Mouse (Mus musculus) erythroblast, embryonic 14.5 days (primary cell): Measurements from ENCODE around the gene Abhd12b. TPM values are rescaled to one million over a fixed set of nuclear protein-coding genes. Genes with fewer than 3 reads are reported as not detected.
"Not testable (repeated sequence)": the region's sequence is repeated elsewhere in the genome, so short reads cannot be mapped to it uniquely, and the experiment has no call there.

ENCODE experiments used
- H3K27me3 ChIP-seq: 2 replicates; pipeline ENCODE4 v1.6.1; 2012; ENCODE audit warnings: inconsistent platforms; ENCODE audit not compliant: control insufficient read depth
- H3K36me3 ChIP-seq: 2 replicates; pipeline ENCODE4 v1.6.1; 2012; ENCODE audit warnings: mild to moderate bottlenecking, inconsistent platforms; ENCODE audit not compliant: control insufficient read depth
- H3K4me1 ChIP-seq: 2 replicates; pipeline ENCODE4 v1.6.1; 2012; ENCODE audit warnings: inconsistent platforms; ENCODE audit not compliant: control insufficient read depth
- H3K4me3 ChIP-seq: replicated peaks from 2 replicates; pipeline ENCODE3; 2012; ENCODE audit warnings: moderate library complexity, mild to moderate bottlenecking, inconsistent platforms
- H3K9me3 ChIP-seq: 2 replicates; pipeline ENCODE4 v1.6.1; 2012; ENCODE audit warnings: low read length, inconsistent platforms, mixed read lengths; ENCODE audit not compliant: control insufficient read depth
- GATA1 ChIP-seq: IDR thresholded peaks from 2 replicates; pipeline ENCODE4 v1.6.1; 2012; ENCODE audit warnings: low read length, inconsistent platforms, mixed read lengths
- TAL1 ChIP-seq: IDR thresholded peaks from 3 replicates; pipeline ENCODE4 v1.6.1; 2012; ENCODE audit warnings: low read length, inconsistent platforms, mixed read lengths
- polyA plus RNA-seq: library from polyadenylated mRNA; stranded (reverse); fragments of >175 nt; gene quantifications from 2 replicates; pipeline ENCODE4 v1.2.3, GENCODE M21; 2012

Gene Abhd12b
- polyA plus RNA-seq, 1 experiment: not detected

DNA sequence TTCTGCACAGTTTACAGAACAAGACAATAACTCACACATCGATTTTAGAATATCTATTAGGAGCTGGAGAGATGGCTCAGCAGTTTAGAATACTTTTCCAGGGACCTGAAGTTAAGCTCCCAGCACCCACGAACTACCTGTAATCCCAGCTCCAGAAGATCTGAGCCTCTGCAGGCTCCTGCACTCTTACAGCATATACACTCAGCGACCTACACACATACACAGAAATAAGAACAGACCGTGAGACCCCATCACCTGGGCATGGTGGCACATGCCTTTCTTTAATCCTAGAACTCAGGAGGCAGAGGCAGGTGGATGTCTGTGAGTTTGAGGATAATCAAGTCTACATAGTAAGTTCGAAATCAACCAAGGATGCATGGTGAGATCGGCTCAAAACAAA, 8.4 kb upstream of the Abhd12b start:
- Histone ChIP-seq H3K4me1 (no peaks in the 10 kb centered on the region; the same call in 1 of the 2 replicates), H3K27me3 (peaks cover 4% of the 10 kb centered on the region)
- TF ChIP-seq GATA1 (no peak), TAL1 (no peak)

DNA sequence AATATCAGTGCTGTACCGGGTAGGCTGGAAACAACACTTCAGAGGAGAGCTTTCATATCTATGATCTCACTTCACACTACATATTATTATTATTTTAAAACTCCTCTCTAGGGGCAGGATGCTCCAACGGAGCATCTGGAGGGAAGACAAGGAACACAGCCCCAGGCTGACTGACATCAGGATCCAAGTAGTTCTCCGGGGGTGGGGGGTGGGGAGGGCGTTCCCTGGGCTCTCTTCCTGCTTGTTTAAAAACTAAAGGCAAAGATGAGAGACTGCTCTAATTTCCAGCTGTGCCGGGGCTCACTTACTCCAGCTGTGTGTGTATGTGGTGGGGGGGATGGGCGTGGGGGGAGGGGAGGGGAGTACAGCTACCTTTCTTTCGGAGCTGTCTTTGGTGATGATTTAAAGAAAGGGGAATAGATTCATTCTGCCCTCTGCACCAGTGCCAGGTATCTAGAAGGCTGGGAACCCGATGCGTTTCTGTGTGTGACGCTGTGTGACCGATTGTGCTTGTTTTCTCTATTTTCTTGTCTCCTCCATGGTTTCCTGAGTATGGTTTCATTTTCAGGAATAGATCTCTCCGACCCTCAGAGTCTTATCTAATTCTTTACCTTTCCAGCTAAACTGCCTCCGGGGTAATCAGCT, 5.8 kb upstream of the Abhd12b start:
- no peaks in the 10 kb centered on the region for H3K9me3 ChIP-seq
- TF ChIP-seq TAL1 (no peak), GATA1 (no peak)
- no peaks in the 10 kb centered on the region for H3K36me3 ChIP-seq
- peaks cover 4% of the 10 kb centered on the region for H3K27me3 ChIP-seq
- no peaks in the 10 kb centered on the region; the same call in 1 of the 2 replicates for H3K4me1 ChIP-seq
- H3K4me3 ChIP-seq: peak overlapping the region; percentile 20

More for the DNA sequence above, 8.4 kb upstream of the Abhd12b start:
- Histone ChIP-seq H3K4me3 (no peak overlapping the region), H3K36me3 (no peaks in the 10 kb centered on the region), H3K9me3 (no peaks in the 10 kb centered on the region)

- Histone ChIP-seq H3K4me1 (no peaks in the 10 kb centered on the region; the same call in 1 of the 2 replicates), H3K4me3 (no peak overlapping the region), H3K9me3 (no peaks in the 10 kb centered on the region), H3K27me3 (peaks cover 4% of the 10 kb centered on the region), H3K36me3 (no peaks in the 10 kb centered on the region)
- TF ChIP-seq GATA1: no peak
These were observed 5.2 kb upstream of the Abhd12b start for GRCm38 (mm10) chr12:70148631-70149265.

DNA sequence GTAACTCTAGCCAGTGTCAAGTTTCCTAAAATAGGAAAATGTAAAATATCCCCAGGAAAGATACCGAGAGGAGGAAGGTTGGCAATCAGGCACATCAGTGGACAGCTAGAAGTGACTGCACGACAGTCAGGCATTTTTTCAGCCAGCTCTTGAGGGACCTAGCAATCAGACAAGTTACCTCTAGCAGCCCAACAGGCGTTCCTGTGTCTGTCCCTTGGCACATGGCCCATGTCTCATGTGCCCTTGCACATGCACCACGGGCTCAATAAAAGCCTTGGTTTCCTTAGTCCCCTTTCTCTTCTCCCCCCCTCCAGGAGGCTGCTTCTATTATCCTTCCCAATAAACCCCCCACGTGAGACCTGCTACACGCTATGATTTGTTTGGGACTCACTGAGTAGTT, 2.3 kb downstream of the Abhd12b start:
- TF ChIP-seq GATA1: no peak
- no peak for TF ChIP-seq TAL1
- Histone ChIP-seq H3K36me3 (no peaks in the 10 kb centered on the region), H3K9me3 (no peaks in the 10 kb centered on the region), H3K4me1 (no peaks in the 10 kb centered on the region), H3K4me3 (no peak overlapping the region), H3K27me3 (no peaks in the 10 kb centered on the region; the same call in 1 of the 2 replicates)

GRCm38 (mm10) chr12:70157292-70158066, 3.5 kb downstream of the Abhd12b start:
- Histone ChIP-seq H3K4me1 (no peaks in the 10 kb centered on the region), H3K9me3 (no peaks in the 10 kb centered on the region), H3K36me3 (no peaks in the 10 kb centered on the region), H3K27me3 (no peaks in the 10 kb centered on the region; the same call in 1 of the 2 replicates), H3K4me3 (no peak overlapping the region)
- TF ChIP-seq GATA1 (no peak), TAL1 (no peak)

DNA sequence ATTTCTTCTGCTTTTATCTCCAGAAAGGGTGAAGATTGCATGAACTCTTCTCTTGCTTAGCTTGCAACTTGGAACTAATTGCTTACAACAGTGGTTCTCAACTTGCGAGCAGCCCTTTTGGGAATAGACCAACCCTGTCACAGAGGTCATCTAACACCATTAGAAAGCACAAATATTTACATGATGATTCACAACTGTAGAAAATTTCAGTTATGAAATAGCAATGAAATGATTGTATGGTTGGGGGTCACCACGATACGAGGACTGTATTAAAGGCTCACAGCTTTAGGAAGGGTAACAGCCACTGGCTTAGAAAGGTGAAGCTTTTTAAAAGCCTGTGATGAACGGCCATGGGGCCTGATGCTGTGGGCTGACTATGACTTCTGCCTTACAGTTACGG, 7.1 kb downstream of the Abhd12b start:
- Histone ChIP-seq H3K4me3 (no peak overlapping the region), H3K4me1 (no peaks in the 10 kb centered on the region), H3K9me3 (no peaks in the 10 kb centered on the region), H3K27me3 (no peaks in the 10 kb centered on the region), H3K36me3 (no peaks in the 10 kb centered on the region)
- TF ChIP-seq TAL1 (no peak), GATA1 (no peak)

DNA sequence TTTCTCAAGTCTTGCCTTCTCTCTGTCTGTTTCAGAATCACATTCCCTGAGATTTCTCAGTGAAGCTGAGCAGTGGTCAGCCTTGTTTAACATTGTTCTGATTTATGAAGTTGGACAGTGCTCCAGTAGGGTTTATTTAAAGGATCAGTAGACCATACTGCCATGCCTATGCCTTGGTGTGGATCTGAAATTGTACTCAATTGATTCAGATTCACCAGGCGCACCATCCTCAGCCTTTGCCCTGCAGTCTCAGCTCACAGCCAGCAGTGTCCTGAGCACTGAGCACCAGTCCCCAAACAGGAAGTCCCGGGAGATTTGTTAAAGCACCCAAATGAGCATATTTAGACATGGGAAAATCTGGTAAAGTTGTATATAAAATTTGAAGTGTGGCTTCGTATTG, 10.8 kb downstream of the Abhd12b start:
- H3K27me3 ChIP-seq: no peaks in the 10 kb centered on the region
- TF ChIP-seq GATA1: no peak
- no peak for TF ChIP-seq TAL1
- H3K36me3 ChIP-seq: no peaks in the 10 kb centered on the region
- no peaks in the 10 kb centered on the region for H3K4me1 ChIP-seq
- no peak overlapping the region for H3K4me3 ChIP-seq
- H3K9me3 ChIP-seq: no peaks in the 10 kb centered on the region

DNA sequence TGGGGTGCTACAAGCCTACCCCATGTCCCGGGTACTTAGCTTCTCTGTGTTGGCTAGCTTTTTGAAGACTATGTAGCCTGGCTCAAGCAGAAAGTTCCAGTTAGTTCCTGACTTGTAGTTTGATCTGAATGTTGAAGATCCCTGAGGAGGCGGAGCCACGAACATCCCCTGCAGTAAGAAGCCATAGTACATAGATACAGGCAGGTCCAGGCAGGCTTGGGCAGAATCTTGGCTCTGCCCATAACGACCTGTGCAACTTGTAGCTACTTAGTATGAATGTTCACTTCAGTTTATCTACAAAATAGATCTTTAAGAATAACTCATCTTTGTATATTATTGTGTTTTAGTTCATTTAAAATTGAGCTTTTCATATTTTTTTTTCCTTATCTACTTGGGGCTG, 14.0 kb downstream of the Abhd12b start:
- Histone ChIP-seq H3K4me3 (no peak overlapping the region), H3K4me1 (no peaks in the 10 kb centered on the region), H3K27me3 (no peaks in the 10 kb centered on the region), H3K36me3 (no peaks in the 10 kb centered on the region), H3K9me3 (no peaks in the 10 kb centered on the region)
- TF ChIP-seq TAL1: no peak
- TF ChIP-seq GATA1: no peak

DNA sequence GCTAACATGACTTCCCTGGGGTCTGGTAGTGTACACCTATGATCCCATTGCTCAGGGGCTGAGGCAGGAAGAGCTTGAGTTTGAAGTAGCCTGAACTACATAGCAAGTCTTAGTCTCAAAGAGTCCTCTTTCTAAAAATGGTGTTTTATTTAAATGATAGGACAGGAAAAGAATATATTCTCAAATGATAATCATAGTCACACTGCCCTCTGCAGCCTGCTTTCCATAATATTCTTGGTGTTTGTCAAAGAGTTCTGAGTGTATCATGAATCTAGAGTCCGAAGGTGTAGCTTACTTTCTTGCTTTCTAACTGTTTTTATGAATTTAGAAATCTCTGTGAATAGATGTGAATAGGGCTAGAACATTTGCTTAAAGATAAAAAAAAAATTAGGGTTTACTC, 16.0 kb downstream of the Abhd12b start:
- no peaks in the 10 kb centered on the region for H3K9me3 ChIP-seq
- no peak for TF ChIP-seq TAL1
- TF ChIP-seq GATA1: no peak
- no peak overlapping the region for H3K4me3 ChIP-seq
- H3K36me3 ChIP-seq: no peaks in the 10 kb centered on the region
- H3K27me3 ChIP-seq: no peaks in the 10 kb centered on the region
- no peaks in the 10 kb centered on the region for H3K4me1 ChIP-seq

GRCm38 (mm10) chr12:70183507-70183906, 29.6 kb downstream of the Abhd12b start:
- H3K36me3 ChIP-seq, H3K27me3 ChIP-seq, H3K4me1 ChIP-seq, H3K4me3 ChIP-seq: not testable (repeated sequence)
- H3K9me3 ChIP-seq: peaks cover 21% of the 10 kb centered on the region
